32 mouse cellular contexts compared by ENCODE assay signal in the genomic region with DNA sequence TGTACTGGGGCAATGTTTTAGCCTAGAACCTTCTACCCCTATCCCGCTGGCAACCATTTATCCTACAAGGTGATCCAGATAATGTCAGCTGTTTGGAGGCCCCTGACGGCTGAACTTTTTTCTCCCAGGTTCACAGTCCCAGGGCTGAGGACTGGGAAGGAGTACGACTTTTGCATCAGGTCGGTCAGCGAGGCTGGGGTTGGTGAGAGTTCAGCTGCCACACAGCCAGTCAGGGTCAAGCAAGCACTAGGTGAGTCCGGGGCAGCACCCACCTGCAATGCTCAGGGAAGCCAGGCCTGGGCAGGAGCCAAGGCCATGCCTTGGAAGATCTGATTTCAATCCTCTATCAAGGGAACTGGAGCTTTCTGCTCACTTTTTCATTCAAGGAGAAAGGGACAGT. TPM values are rescaled to one million over a fixed set of nuclear protein-coding genes. Genes with fewer than 3 reads are reported as not detected.
A peak's percentile ranks its signal among the peaks of the same experiment; 100 is the strongest.
DNase-seq lines count a peak whose midpoint lies in the region; ATAC-seq lines count a peak whose summit lies in the region.
"Had no signal": no experiment of that assay in that cellular context is flagged by ENCODE, and none has a peak within 500 bp of the region (broad histone marks: within the 10 kb centered on the region; RNA-seq: fewer than 3 reads in every experiment).

No protein-coding gene starts in this region.

- DNase-seq in kidney, adult 11 months: peak; percentile 58
- peak; percentile 27 for DNase-seq in kidney, adult 18-20 months
- DNase-seq in kidney, postnatal 25 days: peak; percentile 46 to 78
- no peak for DNase-seq in left cerebral cortex, postnatal 4 days
- no peak for DNase-seq in gastrocnemius, postnatal 14 days
- DNase-seq: adrenal gland, adult 2 months; adrenal gland, postnatal 36 days; B cell, adult 2 months; cerebellum, adult 18-20 months; cerebellum, postnatal 14 days; forebrain, postnatal 0 days; heart, postnatal 4 days; lung, postnatal 36 days; retina, postnatal 1 day; right cerebral cortex, postnatal 14 days had no signal

- H3K9ac ChIP-seq in kidney, embryonic 15.5 days: no peak overlapping the region
- H3K9ac ChIP-seq: embryonic facial prominence, embryonic 15.5 days; forebrain, embryonic 12.5 days; forebrain, postnatal 0 days; hindbrain, embryonic 13.5 days; limb, embryonic 15.5 days; liver, embryonic 15.5 days; lung, embryonic 15.5 days; neural tube, embryonic 13.5 days; stomach, embryonic 15.5 days had no signal

- no peak overlapping the region for H3K4me3 ChIP-seq in kidney, embryonic 15.5 days (replicated peaks)
- H3K4me3 ChIP-seq: embryonic facial prominence, embryonic 10.5 days; embryonic facial prominence, embryonic 15.5 days; forebrain, embryonic 12.5 days; hindbrain, embryonic 13.5 days; limb, embryonic 15.5 days; liver, embryonic 15.5 days; lung, embryonic 15.5 days; myocyte; neural tube, embryonic 13.5 days; stomach, embryonic 15.5 days had no signal

- no peak overlapping the region for H3K4me2 ChIP-seq in kidney, embryonic 15.5 days
- H3K4me2 ChIP-seq: embryonic facial prominence, embryonic 15.5 days; forebrain, embryonic 12.5 days; hindbrain, embryonic 13.5 days; limb, embryonic 15.5 days; liver, embryonic 15.5 days; lung, embryonic 15.5 days; midbrain, embryonic 11.5 days; neural tube, embryonic 13.5 days; stomach, embryonic 15.5 days had no signal

- no peaks in the 10 kb centered on the region for H3K27me3 ChIP-seq in kidney, embryonic 15.5 days
- H3K27me3 ChIP-seq: embryonic facial prominence, embryonic 15.5 days; forebrain, embryonic 12.5 days; hindbrain, embryonic 13.5 days; limb, embryonic 15.5 days; liver, embryonic 15.5 days; lung, embryonic 15.5 days; neural tube, embryonic 13.5 days; stomach, embryonic 15.5 days had no signal

- intact Hi-C loops in left cerebral cortex, postnatal 4 days (cut with DNase I): no loop called here
- intact Hi-C loops in gastrocnemius, postnatal 14 days (cut with DNase I; ENCODE audit: low total_unique reads): no loop called here

- H3K36me3 ChIP-seq in kidney, embryonic 15.5 days: no peaks in the 10 kb centered on the region
- H3K36me3 ChIP-seq: embryonic facial prominence, embryonic 10.5 days; embryonic facial prominence, embryonic 15.5 days; forebrain, embryonic 12.5 days; hindbrain, embryonic 13.5 days; limb, embryonic 15.5 days; liver, embryonic 15.5 days; lung, embryonic 15.5 days; neural tube, embryonic 13.5 days; stomach, embryonic 15.5 days had no signal

- no peaks in the 10 kb centered on the region for H3K9me3 ChIP-seq in kidney, embryonic 15.5 days (replicated peaks)
- H3K9me3 ChIP-seq: embryonic facial prominence, embryonic 10.5 days; embryonic facial prominence, embryonic 15.5 days; forebrain, embryonic 12.5 days; hindbrain, embryonic 13.5 days; limb, embryonic 15.5 days; liver, embryonic 15.5 days; lung, embryonic 15.5 days; neural tube, embryonic 13.5 days; stomach, embryonic 15.5 days had no signal

- H3K4me1 ChIP-seq in kidney, embryonic 15.5 days: peaks cover 18% of the 10 kb centered on the region
- H3K4me1 ChIP-seq: embryonic facial prominence, embryonic 15.5 days; forebrain, embryonic 12.5 days; hindbrain, embryonic 13.5 days; limb, embryonic 15.5 days; liver, embryonic 15.5 days; lung, embryonic 15.5 days; neural tube, embryonic 13.5 days; stomach, embryonic 15.5 days had no signal

- peak overlapping the region; percentile 68 for H3K27ac ChIP-seq in kidney, embryonic 15.5 days
- H3K27ac ChIP-seq: embryonic facial prominence, embryonic 10.5 days; embryonic facial prominence, embryonic 15.5 days; forebrain, embryonic 12.5 days; hindbrain, embryonic 13.5 days; limb, embryonic 15.5 days; liver, embryonic 15.5 days; lung, embryonic 15.5 days; neural tube, embryonic 13.5 days; stomach, embryonic 15.5 days had no signal

- WGBS in kidney, embryonic 15.5 days: 78% methylated on average over 6 of the region's 6 CpGs

- no peak for ATAC-seq in kidney, embryonic 15.5 days (replicated peaks; ENCODE audit: low FRiP score)
- ATAC-seq: forebrain, postnatal 0 days had no signal

RNA-seq across cellular contexts. Expression of gene Myom3, which starts 27.8 kb away (rescaled TPM):
- polyA plus RNA-seq in kidney, embryonic 15.5 days (2015; fragmentation: Nextera tagmentation; extraction: Ambion mirVana): 1.1 and 1.7 TPM in 2 replicates
- under 1 TPM; 0.81 to 0.86 TPM for total RNA-seq in left cerebral cortex, postnatal 4 days (2021)
- total RNA-seq in gastrocnemius, postnatal 14 days (2021): 10 to 100 TPM; 36.6 to 76.7 TPM
- total RNA-seq: megakaryocyte, adult 5-6 weeks had no signal
- polyA plus RNA-seq: embryonic facial prominence, embryonic 10.5 days had no signal

RNA-seq across cellular contexts. Expression of gene Il22ra1, which starts 59.3 kb away (rescaled TPM):
- 0.06 and 0.09 TPM in 2 replicates for polyA plus RNA-seq in kidney, embryonic 15.5 days (2015; fragmentation: Nextera tagmentation; extraction: Ambion mirVana)
- total RNA-seq in left cerebral cortex, postnatal 4 days (2021): under 1 TPM; 0.24 to 0.26 TPM
- under 1 TPM; 0.13 to 0.49 TPM for total RNA-seq in gastrocnemius, postnatal 14 days (2021)
- total RNA-seq: gastrocnemius, adult 8-10 months; megakaryocyte, adult 5-6 weeks had no signal
- polyA plus RNA-seq: cortical plate, adult 2 months; forebrain, embryonic 12.5 days; forebrain, postnatal 0 days; heart, embryonic 16.5 days; hindbrain, embryonic 13.5 days; midbrain, embryonic 11.5 days; midbrain, postnatal 0 days; neural tube, embryonic 13.5 days had no signal

Comparison
In these comparisons a context has a peak if more than half of its experiments do, and no peak if none do; other contexts are left out.
1. DNase-seq: peak in kidney, adult 11 months (single experiment), kidney, adult 18-20 months (single experiment) and kidney, postnatal 25 days (2 of 2); none in left cerebral cortex, postnatal 4 days (single experiment) and gastrocnemius, postnatal 14 days (single experiment).
2. RNA of gene Myom3, which starts 27.8 kb away (total RNA-seq): 36.6 to 76.7 TPM in gastrocnemius, postnatal 14 days; 0.81 to 0.86 TPM in left cerebral cortex, postnatal 4 days; every median in the first group is over 10 times any median in the second.